Mouse (Mus musculus): ENCODE results near the gene AI837181. TPM values are rescaled to one million over a fixed set of nuclear protein-coding genes. Genes with fewer than 3 reads are reported as not detected.

The AI837181 gene
- polyA plus RNA-seq, 1 experiment: 76.4 TPM

DNA sequence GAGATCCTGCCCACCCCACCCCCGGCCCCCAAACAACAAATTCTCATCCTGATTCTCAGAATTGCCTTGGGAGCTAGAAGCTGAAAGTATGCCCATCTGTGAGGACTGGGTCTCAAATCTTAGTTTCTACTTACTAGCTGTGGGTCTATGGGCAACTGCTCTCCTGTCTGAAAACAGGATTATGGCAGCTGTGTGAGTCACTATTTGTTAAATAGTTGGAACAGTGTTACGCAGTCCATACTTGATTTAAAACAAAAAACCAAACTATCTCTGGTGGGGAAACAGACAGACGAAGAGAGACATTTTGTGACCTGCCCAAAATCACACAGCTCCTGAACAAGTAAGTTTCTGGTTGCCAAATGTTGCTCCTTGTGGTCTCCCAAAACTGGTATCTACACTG, 24.7 kb downstream of the AI837181 start:
- Histone ChIP-seq H3K27me3 (ENCODE audit: control insufficient read depth, insufficient read depth, low read length) (peaks cover 8% of the 10 kb centered on the region), H3K27ac (ENCODE audit: insufficient read depth, low read length) (no peak overlapping the region), H3K36me3 (ENCODE audit: control insufficient read depth, insufficient read depth, low read length) (no peaks in the 10 kb centered on the region; the same call in 1 of the 2 replicates), H3K4me1 (ENCODE audit: control insufficient read depth, insufficient read depth, insufficient read length) (peaks cover 17% of the 10 kb centered on the region), H3K4me3 (ENCODE audit: extremely low read depth, insufficient read depth, insufficient read length) (no peak overlapping the region)
- DNase-seq (ENCODE audit: low read depth in 1 of 2, low spot score in 2 of 2): no peak
- WGBS: 90% methylated on average over 3 of the region's 3 CpGs
- TF ChIP-seq CTCF (IDR thresholded peaks at IDR 0.05; ENCODE audit: extremely low read depth, insufficient read depth, insufficient read length, insufficient replicate concordance) (no peak), POLR2A (IDR thresholded peaks at IDR 0.05; ENCODE audit: low read depth, low read length) (no peak)

DNA sequence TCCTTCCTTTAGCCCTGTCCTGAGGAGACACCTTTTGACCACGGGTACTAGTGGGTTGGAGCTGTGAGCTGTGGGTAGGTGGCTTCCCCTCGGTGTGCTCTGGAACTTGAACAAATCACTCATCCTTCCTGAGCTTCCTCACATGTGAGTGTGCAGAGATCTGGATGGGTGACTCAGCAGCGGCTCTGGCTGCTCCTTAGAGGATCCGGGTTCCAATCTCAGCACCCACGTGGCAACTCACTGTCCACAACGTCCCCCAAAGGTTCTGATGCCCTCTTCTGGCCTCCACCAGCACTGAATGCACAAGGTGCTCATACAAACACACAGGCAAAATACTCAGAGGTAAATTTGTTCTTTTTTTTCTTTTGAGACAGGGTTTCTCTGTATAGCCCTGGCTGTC, 26.8 kb downstream of the AI837181 start:
- WGBS: 70% methylated on average over 6 of the region's 6 CpGs
- H3K4me1 ChIP-seq (ENCODE audit: control insufficient read depth, insufficient read depth, insufficient read length): peaks cover 25% of the 10 kb centered on the region
- H3K36me3 ChIP-seq (ENCODE audit: control insufficient read depth, insufficient read depth, low read length): no peaks in the 10 kb centered on the region; the same call in 1 of the 2 replicates
- H3K27ac ChIP-seq (ENCODE audit: insufficient read depth, low read length): no peak overlapping the region
- no peak for TF ChIP-seq POLR2A (IDR thresholded peaks at IDR 0.05; ENCODE audit: low read depth, low read length)
- no peak for DNase-seq (ENCODE audit: low read depth in 1 of 2, low spot score in 2 of 2)
- no peak overlapping the region for H3K4me3 ChIP-seq (ENCODE audit: extremely low read depth, insufficient read depth, insufficient read length)
- H3K27me3 ChIP-seq (ENCODE audit: control insufficient read depth, insufficient read depth, low read length): peaks cover 8% of the 10 kb centered on the region

DNA sequence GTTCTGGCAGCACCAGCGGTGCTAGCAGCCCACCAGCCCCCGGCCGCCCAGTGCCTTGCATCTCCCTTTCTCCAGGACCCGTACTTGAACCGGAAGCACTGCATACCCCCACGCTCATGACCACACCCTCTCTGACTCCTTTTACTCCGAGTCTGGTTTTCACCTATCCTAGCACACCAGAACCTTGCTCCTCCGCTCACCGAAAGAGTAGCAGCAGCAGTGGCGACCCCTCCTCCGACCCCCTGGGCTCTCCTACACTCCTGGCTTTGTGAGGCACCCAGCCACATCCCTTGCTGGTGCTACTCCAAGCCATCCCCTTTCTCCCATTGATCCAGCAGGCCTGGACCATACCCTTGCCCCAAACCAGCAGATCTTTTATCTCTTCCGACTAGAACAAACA, 30.1 kb downstream of the AI837181 start:
- no peaks in the 10 kb centered on the region for H3K27me3 ChIP-seq (ENCODE audit: control insufficient read depth, insufficient read depth, low read length)
- H3K36me3 ChIP-seq (ENCODE audit: control insufficient read depth, insufficient read depth, low read length): no peaks in the 10 kb centered on the region; the same call in 1 of the 2 replicates
- no peak overlapping the region for H3K27ac ChIP-seq (ENCODE audit: insufficient read depth, low read length)
- TF ChIP-seq CTCF (IDR thresholded peaks at IDR 0.05; ENCODE audit: extremely low read depth, insufficient read depth, insufficient read length, insufficient replicate concordance): no peak
- TF ChIP-seq POLR2A (IDR thresholded peaks at IDR 0.05; ENCODE audit: low read depth, low read length): no peak
- H3K4me1 ChIP-seq (ENCODE audit: control insufficient read depth, insufficient read depth, insufficient read length): peaks cover 14% of the 10 kb centered on the region
- WGBS: 91% methylated on average over 12 of the region's 12 CpGs
- DNase-seq (ENCODE audit: low read depth in 1 of 2, low spot score in 2 of 2): no peak
- H3K4me3 ChIP-seq (ENCODE audit: extremely low read depth, insufficient read depth, insufficient read length): no peak overlapping the region

DNA sequence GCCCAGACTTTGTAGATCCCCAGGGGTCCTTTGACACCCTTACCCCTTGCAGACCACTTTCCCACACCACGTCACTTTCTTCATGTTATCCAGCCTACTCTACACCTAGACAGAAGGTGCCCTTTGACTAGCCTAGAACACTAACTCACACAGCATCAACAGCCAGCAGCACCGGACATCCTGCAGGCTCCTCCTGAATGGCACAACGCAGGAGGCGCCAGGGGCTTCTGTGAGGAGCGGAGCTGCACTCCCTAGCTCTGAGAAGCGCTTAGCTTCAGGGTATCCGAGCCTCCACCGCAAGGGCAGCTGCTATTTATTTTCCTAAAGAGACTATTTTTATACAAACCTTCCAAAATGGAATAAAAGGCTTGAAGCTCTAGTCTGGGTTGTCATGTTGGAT, 30.6 kb downstream of the AI837181 start:
- H3K27me3 ChIP-seq (ENCODE audit: control insufficient read depth, insufficient read depth, low read length): no peaks in the 10 kb centered on the region
- 86% methylated on average over 8 of the region's 8 CpGs for WGBS
- peaks cover 14% of the 10 kb centered on the region for H3K4me1 ChIP-seq (ENCODE audit: control insufficient read depth, insufficient read depth, insufficient read length)
- TF ChIP-seq POLR2A (IDR thresholded peaks at IDR 0.05; ENCODE audit: low read depth, low read length) (no peak), CTCF (IDR thresholded peaks at IDR 0.05; ENCODE audit: extremely low read depth, insufficient read depth, insufficient read length, insufficient replicate concordance) (no peak)
- H3K27ac ChIP-seq (ENCODE audit: insufficient read depth, low read length): no peak overlapping the region
- DNase-seq (ENCODE audit: low read depth in 1 of 2, low spot score in 2 of 2): no peak
- H3K4me3 ChIP-seq (ENCODE audit: extremely low read depth, insufficient read depth, insufficient read length): no peak overlapping the region
- H3K36me3 ChIP-seq (ENCODE audit: control insufficient read depth, insufficient read depth, low read length): no peaks in the 10 kb centered on the region; the same call in 1 of the 2 replicates

DNA sequence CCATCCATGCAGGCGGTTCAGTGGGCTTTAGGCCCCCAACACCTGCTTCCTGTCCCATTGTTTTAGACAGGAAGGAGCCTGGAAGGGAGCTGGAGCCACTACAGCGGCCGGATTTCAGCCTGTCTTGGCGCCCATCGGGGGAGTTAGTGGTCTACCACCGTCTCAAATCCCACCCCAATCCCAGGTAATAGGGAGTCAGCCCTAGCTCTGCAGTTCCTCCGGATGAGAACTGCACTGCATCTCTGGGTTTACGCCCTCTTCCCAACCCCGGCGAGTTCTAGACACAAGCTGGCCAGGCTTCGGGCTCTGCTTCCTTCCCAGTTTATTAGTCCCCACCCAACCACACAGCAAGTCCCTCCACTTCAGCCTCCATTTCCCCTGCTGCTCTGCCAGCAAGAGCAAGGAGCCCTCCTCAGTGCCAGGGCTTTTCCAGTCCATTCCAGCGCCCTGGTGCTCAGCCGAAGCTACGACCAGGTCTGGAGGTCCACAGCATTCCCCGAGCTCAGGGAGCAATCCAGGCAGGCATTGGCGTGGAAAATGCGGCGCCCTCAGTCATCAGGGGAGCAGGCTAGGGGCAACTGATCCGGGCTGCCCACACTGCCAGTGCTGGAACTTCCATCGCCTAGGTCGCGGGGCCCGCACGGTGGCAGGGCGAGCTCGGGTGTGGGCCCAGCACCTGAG, 31.4 kb downstream of the AI837181 start:
- TF ChIP-seq POLR2A (IDR thresholded peaks at IDR 0.05; ENCODE audit: low read depth, low read length) (no peak), CTCF (IDR thresholded peaks at IDR 0.05; ENCODE audit: extremely low read depth, insufficient read depth, insufficient read length, insufficient replicate concordance) (no peak)
- Histone ChIP-seq H3K4me3 (ENCODE audit: extremely low read depth, insufficient read depth, insufficient read length) (peak overlapping the region; percentile 98), H3K27me3 (ENCODE audit: control insufficient read depth, insufficient read depth, low read length) (no peaks in the 10 kb centered on the region), H3K27ac (ENCODE audit: insufficient read depth, low read length) (peak overlapping the region; percentile 95), H3K36me3 (ENCODE audit: control insufficient read depth, insufficient read depth, low read length) (no peaks in the 10 kb centered on the region; the same call in 1 of the 2 replicates), H3K4me1 (ENCODE audit: control insufficient read depth, insufficient read depth, insufficient read length) (peaks cover 14% of the 10 kb centered on the region)
- DNase-seq (ENCODE audit: low read depth in 1 of 2, low spot score in 2 of 2): no peak
- WGBS: 4% methylated on average over 26 of the region's 26 CpGs

DNA sequence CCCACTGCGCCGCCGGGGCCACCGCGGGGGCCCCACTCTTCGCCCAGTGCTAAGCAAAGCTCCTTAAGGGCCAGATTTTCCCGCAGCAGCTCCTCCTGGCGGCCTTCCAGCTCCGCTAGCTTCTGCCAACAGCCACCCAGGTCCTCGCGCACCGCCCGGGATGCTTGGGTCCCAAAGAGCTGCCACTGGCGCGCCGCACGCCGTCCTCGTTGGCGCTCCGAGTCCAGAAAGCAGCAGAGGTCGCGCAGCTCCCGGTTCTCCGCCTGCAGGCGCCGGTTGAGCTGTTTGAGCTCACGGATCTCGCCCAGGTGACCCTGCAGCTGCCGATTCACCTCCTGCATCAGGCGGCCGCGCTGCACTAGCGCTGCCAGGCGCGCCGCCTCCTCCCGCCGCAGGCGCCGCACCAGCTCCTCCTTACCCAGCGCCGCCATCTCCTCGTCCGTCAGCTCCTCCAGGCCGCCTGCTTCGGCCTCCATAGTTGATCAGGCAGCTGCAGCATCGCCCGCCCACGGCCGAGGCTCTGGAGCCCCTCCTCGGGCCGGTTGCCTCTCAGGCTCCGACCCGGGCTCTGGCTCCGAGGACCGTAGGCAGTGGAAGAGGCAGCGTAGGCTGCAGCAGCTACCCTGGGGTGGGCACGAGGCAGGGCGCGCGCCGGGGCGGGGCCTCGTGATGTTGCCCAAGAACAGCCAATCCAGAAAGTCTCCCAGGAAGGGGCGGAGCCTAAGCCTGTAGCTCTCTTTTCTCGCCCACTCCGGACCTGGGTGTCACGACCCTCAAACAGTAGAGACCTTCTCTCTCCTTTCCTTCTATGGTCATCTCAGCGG, 32.2 kb downstream of the AI837181 start:
- TF ChIP-seq CTCF (IDR thresholded peaks at IDR 0.05; ENCODE audit: extremely low read depth, insufficient read depth, insufficient read length, insufficient replicate concordance): no peak
- peak; percentile 75 for TF ChIP-seq POLR2A (IDR thresholded peaks at IDR 0.05; ENCODE audit: low read depth, low read length)
- H3K27me3 ChIP-seq (ENCODE audit: control insufficient read depth, insufficient read depth, low read length): no peaks in the 10 kb centered on the region
- peaks cover 14% of the 10 kb centered on the region for H3K4me1 ChIP-seq (ENCODE audit: control insufficient read depth, insufficient read depth, insufficient read length)
- no peaks in the 10 kb centered on the region; the same call in 1 of the 2 replicates for H3K36me3 ChIP-seq (ENCODE audit: control insufficient read depth, insufficient read depth, low read length)
- DNase-seq (ENCODE audit: low read depth in 1 of 2, low spot score in 2 of 2): peak; percentile 78 to 92
- under 1% methylated on average over 68 of the region's 70 CpGs for WGBS
- H3K27ac ChIP-seq (ENCODE audit: insufficient read depth, low read length): peak overlapping the region; percentile 95
- peak overlapping the region; percentile 98 for H3K4me3 ChIP-seq (ENCODE audit: extremely low read depth, insufficient read depth, insufficient read length)
